Mouse (Mus musculus) kidney, postnatal 4 days (tissue): ENCODE measurements around the gene Lrrc8a.

Experiments used
- DNase-seq, 2 experiments: peaks; one replicate each; pipeline ENCODE4 v3.0.0; 2021; ENCODE audit warnings: mixed read lengths in 2 of 2

The Lrrc8a gene

GRCm38 (mm10) chr2:30237199-30237880, at the start of gene Lrrc8a:
TSS of gene Lrrc8a (plus strand) at chr2:30237715.
- peak; percentile 100 for DNase-seq

- DNase-seq = no peak
Observed at GRCm38 (mm10) chr2:30191790-30192580, 45.5 kb upstream of the Lrrc8a start.

- DNase-seq = no peak
Observed at GRCm38 (mm10) chr2:30194656-30195055, 42.9 kb upstream of the Lrrc8a start.

- DNase-seq = no peak
Observed at GRCm38 (mm10) chr2:30198021-30198420, 39.5 kb upstream of the Lrrc8a start.

GRCm38 (mm10) chr2:30199984-30200383, 37.5 kb upstream of the Lrrc8a start:
- DNase-seq = no peak

- DNase-seq = no peak
Observed at GRCm38 (mm10) chr2:30200388-30200925, 37.1 kb upstream of the Lrrc8a start.

- DNase-seq = peak; percentile 33 to 41
Observed at GRCm38 (mm10) chr2:30203439-30203838, 34.1 kb upstream of the Lrrc8a start.

GRCm38 (mm10) chr2:30205255-30205628, 32.3 kb upstream of the Lrrc8a start:
- no peak for DNase-seq

- DNase-seq = peak; percentile 97
Observed at GRCm38 (mm10) chr2:30205629-30206357, 31.7 kb upstream of the Lrrc8a start, which contains the start of gene Kyat1. TSS of gene Kyat1 (minus strand) at chr2:30205847.

- DNase-seq = no peak
Observed at GRCm38 (mm10) chr2:30207401-30207800, 30.1 kb upstream of the Lrrc8a start.

- DNase-seq = no peak
Observed at GRCm38 (mm10) chr2:30207886-30208285, 29.6 kb upstream of the Lrrc8a start.

GRCm38 (mm10) chr2:30211408-30212168, 25.9 kb upstream of the Lrrc8a start:
- DNase-seq = no peak

GRCm38 (mm10) chr2:30212169-30212545, 25.4 kb upstream of the Lrrc8a start:
- DNase-seq = no peak

- no peak for DNase-seq
Observed at GRCm38 (mm10) chr2:30212951-30213350, 24.6 kb upstream of the Lrrc8a start.

GRCm38 (mm10) chr2:30214745-30215144, 22.8 kb upstream of the Lrrc8a start:
- no peak for DNase-seq

- no peak for DNase-seq
Observed at GRCm38 (mm10) chr2:30215493-30215892, 22.0 kb upstream of the Lrrc8a start.

- DNase-seq = no peak
Observed at GRCm38 (mm10) chr2:30216293-30216692, 21.2 kb upstream of the Lrrc8a start.

GRCm38 (mm10) chr2:30235593-30235992, 1.9 kb upstream of the Lrrc8a start:
- DNase-seq = no peak

GRCm38 (mm10) chr2:30236426-30237198, 903 bp upstream of the Lrrc8a start:
- DNase-seq = no peak

GRCm38 (mm10) chr2:30237881-30238280, 366 bp downstream of the Lrrc8a start:
- peak; percentile 79 to 88 for DNase-seq

- no peak for DNase-seq
Observed at GRCm38 (mm10) chr2:30238906-30239465, 1.5 kb downstream of the Lrrc8a start.
